ENCODE assay signal across 8 mouse cellular contexts in genomic region chr8:125733964-125734956, GRCm38 (mm10). TPM values are rescaled to one million over a fixed set of nuclear protein-coding genes. Genes with fewer than 3 reads are reported as not detected.
DNase-seq lines count a peak whose midpoint lies in the region; ATAC-seq and TF ChIP-seq lines count a peak whose summit lies in the region.

No protein-coding gene starts in this region.

- H3K27me3 ChIP-seq in Patski, result peaks cover 6% of the 10 kb centered on the region
- H3K27me3 ChIP-seq in hindbrain, embryonic 13.5 days, result no peaks in the 10 kb centered on the region

- H3K4me2 ChIP-seq in hindbrain, embryonic 13.5 days, result peak overlapping the region; percentile 86

- peak overlapping the region; percentile 66 for H3K4me3 ChIP-seq in hindbrain, embryonic 13.5 days

- TF ChIP-seq CTCF in Patski (IDR thresholded peaks at IDR 0.05), result no peak

- POLR2A ChIA-PET in Patski (lab: Charles Lee), result interaction anchor here (0.6 kb wide), 2 partner anchors 45 to 130 kb away, joined by 3 read pairs; no protein-coding TSS in a partner anchor

- peaks cover 9% of the 10 kb centered on the region for H3K4me1 ChIP-seq in hindbrain, embryonic 13.5 days (replicated peaks)

- no peaks in the 10 kb centered on the region for H3K36me3 ChIP-seq in hindbrain, embryonic 13.5 days

- ATAC-seq in Patski, result peak; percentile 48
- ATAC-seq in hindbrain, embryonic 13.5 days (ENCODE audit: low FRiP score), result peak; percentile 93

- H3K27ac ChIP-seq in hindbrain, embryonic 13.5 days, result peak overlapping the region; percentile 53; the same call in 1 of the 2 replicates

- H3K9ac ChIP-seq in hindbrain, embryonic 13.5 days, result peak overlapping the region; percentile 83

- CTCF ChIA-PET in Patski (lab: Charles Lee), result no interaction called here

- DNase-seq in Patski (ENCODE audit: low read depth, low spot score), result no peak
- peak; percentile 98 for DNase-seq in cerebellum, postnatal 10 days
- peak; percentile 49 to 81 for DNase-seq in frontal cortex, postnatal 14 days (ENCODE audit: low spot score in 2 of 2)
- DNase-seq in layer of hippocampus, postnatal 14 days (ENCODE audit: low spot score in 2 of 2), result peak; percentile 81 to 88
- DNase-seq in lung, postnatal 10 days, result peak; percentile 90
- DNase-seq in ovary, postnatal 14 days (ENCODE audit: low spot score), result peak; percentile 87
- DNase-seq in thymus, postnatal 10 days (ENCODE audit: low spot score in 2 of 2), result peak; percentile 73 to 85

- H3K9me3 ChIP-seq in hindbrain, embryonic 13.5 days, result no peaks in the 10 kb centered on the region

- WGBS in hindbrain, embryonic 13.5 days, result 10% methylated on average over 46 of the region's 52 CpGs

- in situ Hi-C loops in Patski (cut with MboI; ENCODE audit: low pct_unique_long_range_greater_than_20kb), result no loop called here

RNA-seq across cellular contexts. Expression of gene Ntpcr, which starts 4.5 kb away (rescaled TPM):
- 52.4 TPM for polyA plus RNA-seq in Patski (2021)
- polyA plus RNA-seq in hindbrain, embryonic 13.5 days (2015; fragmentation: Nextera tagmentation; extraction: Ambion mirVana), result 32.3 and 33.8 TPM in 2 replicates
- 10 to 100 TPM; 18.8 to 21.4 TPM for total RNA-seq in layer of hippocampus, postnatal 14 days (2021)
